Mouse (Mus musculus): Measurements from ENCODE around the gene Gm37240.

Gm37240 gene

GRCm38 (mm10) chr3:85140488-85140887 lies 746.8 kb downstream of the Gm37240 start:
- DNase-seq (ENCODE audit: inconsistent ontology term): no peak

DNA sequence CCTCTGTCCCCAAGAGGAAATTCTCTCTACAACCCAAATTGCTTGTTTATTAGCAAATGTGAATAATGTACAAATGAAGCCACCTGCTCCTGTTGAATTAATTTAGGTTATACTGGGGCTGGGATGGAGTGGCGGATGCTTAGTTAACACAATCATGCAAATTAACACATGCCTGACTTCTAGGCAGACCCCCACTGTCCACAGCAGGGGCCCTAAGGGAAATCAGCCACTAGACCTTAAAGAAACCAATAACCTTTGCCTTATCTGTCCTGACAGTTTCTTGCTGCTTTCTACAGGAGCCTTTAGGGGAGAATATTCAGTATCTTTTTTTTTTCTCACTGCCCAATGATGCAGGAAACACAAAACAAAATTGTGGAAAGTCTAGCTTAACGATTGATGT lies 748.9 kb downstream of the Gm37240 start:
- DNase-seq (ENCODE audit: inconsistent ontology term): no peak

- DNase-seq (ENCODE audit: inconsistent ontology term): no peak
These were observed 753.8 kb downstream of the Gm37240 start for GRCm38 (mm10) chr3:85133561-85133960.

DNA sequence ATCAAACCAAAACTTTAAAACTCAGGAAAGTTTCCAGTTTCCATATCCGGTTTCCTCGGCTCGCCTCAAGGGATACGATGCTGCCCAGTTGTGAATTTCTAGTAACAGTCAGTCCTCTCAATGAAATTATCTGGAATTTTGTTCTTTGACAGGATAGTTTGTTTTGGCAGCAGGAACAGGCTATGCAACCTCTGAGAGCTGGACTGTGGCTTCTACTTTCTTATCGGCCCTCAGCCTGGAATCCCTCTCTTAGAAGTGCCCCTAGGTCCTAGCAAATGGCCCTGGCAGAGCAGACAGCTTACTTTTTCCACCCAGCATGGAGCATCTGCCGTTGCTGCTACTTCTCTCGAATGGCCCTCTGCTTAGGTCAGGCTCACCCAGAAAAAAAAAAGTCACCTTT lies 755.4 kb downstream of the Gm37240 start:
- DNase-seq (ENCODE audit: inconsistent ontology term): no peak

DNA sequence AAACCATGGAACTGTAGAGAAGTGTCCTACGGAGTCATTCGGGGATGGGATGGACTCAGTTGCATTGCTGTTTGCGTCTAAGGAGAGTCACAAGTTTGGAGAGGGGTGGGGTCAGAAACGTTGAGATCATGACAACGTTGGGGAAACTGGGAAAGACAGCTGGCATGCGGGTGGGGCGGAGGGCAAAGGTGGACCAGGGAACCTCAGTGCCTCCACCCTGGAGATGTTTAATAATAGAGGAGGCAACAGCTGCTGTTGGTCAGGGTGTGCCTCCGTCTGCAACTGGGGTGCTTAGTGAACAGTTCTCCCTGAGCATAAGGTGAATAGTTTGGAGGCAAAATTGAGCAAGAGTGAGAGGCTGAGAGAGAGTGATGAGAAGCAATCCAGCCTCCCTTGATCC lies 758.8 kb downstream of the Gm37240 start:
- DNase-seq (ENCODE audit: inconsistent ontology term): no peak

DNA sequence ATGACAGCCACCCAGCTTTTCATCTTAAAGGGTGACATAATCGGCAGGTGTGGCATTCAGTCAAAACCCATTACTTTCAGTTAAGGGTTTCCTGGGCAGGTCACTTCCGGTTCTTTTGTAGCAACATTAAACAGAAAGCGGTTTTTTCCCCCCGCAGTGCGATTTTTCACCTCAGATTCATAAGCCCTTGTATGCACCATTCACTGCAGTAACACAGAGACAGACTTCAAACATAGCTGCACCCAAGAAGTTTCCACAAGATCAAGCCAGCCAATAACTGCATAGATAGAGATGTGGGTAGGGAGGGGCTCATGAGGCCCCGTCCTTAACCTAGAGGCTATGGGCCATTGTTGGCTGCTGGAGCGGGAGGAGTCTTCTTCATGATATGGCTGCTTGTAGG lies 760.3 kb downstream of the Gm37240 start:
- no peak for DNase-seq (ENCODE audit: inconsistent ontology term)

GRCm38 (mm10) chr3:85125471-85125870 lies 761.8 kb downstream of the Gm37240 start:
- DNase-seq (ENCODE audit: inconsistent ontology term): no peak

DNA sequence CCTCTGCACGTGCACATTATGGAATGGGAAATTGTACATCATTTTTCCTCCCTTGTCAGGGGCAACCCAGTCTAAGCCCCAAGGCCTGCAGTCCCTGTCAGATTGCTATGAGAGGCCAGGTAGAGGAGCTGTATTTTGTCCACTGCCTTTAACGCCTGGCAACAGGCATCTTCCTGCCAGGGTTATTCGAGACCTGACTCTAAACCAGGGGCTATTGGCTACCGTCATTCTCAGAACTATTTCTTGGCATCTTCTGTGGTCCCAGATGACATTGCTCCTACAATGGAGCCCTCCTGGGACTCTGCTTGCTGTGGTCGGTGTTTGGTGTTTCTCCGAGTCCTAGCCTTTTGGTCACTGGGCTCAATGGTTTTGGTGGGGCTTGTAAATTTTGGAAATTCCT lies 762.4 kb downstream of the Gm37240 start:
- DNase-seq (ENCODE audit: inconsistent ontology term): no peak

- no peak for DNase-seq (ENCODE audit: inconsistent ontology term)
These were observed 762.9 kb downstream of the Gm37240 start for GRCm38 (mm10) chr3:85124410-85124809.

GRCm38 (mm10) chr3:85117702-85118101 lies 769.6 kb downstream of the Gm37240 start:
- no peak for DNase-seq (ENCODE audit: inconsistent ontology term)

DNA sequence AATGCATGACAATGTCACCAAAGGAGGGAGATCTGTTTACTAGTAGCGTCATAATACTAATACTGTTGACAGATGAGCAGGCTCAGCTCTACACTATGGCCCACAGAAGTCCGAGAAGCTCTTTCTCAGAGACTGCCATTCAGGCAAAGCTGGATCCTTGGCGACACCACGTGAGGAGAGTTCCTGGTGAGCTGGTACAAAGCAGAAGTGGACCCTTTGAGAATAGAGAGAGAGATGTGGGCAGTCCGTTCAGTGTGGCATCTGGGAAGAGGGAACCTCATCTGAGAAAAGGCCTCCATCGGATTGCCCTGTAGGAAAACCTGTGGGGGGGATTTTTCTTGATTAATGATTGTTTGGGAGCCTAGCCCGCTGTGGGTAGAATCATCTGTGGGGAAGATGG lies 770.3 kb downstream of the Gm37240 start:
- DNase-seq (ENCODE audit: inconsistent ontology term): no peak

- peak; percentile 80 for DNase-seq (ENCODE audit: inconsistent ontology term)
These were observed 771.3 kb downstream of the Gm37240 start for GRCm38 (mm10) chr3:85115959-85116543.

- no peak for DNase-seq (ENCODE audit: inconsistent ontology term)
These were observed 773.8 kb downstream of the Gm37240 start for GRCm38 (mm10) chr3:85113565-85113964.

DNA sequence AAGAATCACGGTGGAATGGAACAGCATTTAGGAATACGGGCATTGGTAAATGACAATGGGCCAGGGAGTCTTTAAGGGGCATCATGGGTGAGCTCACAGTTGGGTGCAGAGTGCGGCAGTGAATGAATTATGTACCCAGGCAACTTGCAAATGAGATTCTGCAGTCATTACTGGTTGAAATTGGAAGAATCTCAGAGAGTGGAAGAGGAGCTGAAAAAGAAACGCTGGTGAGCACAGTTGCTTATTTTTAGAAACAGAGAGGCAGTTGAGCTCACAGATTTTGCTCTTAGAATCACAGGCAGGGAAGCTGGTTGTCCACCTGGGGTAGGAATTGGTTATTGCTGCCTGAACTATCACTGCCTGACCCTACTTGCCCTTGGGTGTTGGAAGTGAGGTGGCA lies 776.6 kb downstream of the Gm37240 start:
- DNase-seq (ENCODE audit: inconsistent ontology term): no peak

GRCm38 (mm10) chr3:85109221-85109620 lies 778.1 kb downstream of the Gm37240 start:
- DNase-seq (ENCODE audit: inconsistent ontology term): no peak

DNA sequence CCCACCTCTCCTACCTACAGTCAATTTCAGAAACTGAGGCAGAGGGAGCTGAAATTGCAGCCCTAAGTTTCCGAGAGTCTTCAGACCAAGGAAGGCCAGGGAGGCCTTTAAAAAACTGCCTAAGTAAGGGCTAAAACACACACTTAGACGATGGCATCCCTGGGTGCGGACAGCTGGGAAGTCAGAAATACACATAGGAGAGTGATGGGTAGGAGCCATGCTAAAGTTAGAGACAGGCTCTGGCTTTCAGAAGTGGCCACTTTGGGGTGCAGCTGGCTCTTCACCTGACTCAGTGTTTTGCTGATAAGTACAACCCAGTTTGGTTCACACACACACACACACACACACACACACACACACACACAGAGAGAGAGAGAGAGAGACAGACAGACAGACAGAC lies 778.9 kb downstream of the Gm37240 start:
- no peak for DNase-seq (ENCODE audit: inconsistent ontology term)

DNA sequence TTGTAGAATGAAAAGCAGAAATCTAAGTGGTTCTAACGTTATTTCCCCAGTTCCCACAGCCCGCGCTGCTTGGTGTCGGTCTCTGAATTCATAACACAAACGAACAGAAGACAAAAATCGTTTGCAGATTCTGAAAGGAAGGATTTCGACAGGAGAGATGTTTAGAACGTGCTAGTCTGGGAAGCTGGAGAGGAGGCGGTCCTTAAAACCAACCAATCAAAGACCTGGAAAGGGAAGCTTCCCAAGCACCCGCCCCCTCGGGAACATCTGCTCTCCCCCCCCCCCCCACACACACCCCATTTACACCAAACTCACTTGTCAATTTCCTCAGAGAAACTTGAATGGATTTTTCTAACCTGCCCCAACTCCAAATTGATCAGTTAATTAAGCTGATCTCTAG lies 780.4 kb downstream of the Gm37240 start:
- DNase-seq (ENCODE audit: inconsistent ontology term): no peak

DNA sequence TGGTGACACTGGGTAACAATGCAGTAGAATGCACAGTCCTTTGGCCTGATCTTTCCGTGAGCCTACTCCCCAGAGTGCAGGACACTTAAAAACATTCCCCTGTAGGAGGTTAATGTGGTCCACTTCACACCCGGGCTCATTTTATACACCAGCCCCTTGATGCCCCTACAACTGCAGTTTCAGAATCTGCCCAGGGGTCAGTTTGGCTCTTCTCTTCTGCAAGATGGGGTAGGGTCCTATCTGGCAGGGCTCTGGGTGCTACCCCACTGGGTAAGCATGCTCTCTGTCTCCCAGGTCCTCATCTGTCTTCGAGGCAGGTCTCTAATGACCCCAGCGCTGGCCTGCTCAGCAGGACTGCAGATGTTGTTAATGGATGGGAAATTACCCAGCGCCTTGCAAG lies 783.0 kb downstream of the Gm37240 start:
- DNase-seq (ENCODE audit: inconsistent ontology term): no peak

GRCm38 (mm10) chr3:85080882-85081558 lies 806.3 kb downstream of the Gm37240 start:
- peak; percentile 17 for DNase-seq (ENCODE audit: inconsistent ontology term)

DNA sequence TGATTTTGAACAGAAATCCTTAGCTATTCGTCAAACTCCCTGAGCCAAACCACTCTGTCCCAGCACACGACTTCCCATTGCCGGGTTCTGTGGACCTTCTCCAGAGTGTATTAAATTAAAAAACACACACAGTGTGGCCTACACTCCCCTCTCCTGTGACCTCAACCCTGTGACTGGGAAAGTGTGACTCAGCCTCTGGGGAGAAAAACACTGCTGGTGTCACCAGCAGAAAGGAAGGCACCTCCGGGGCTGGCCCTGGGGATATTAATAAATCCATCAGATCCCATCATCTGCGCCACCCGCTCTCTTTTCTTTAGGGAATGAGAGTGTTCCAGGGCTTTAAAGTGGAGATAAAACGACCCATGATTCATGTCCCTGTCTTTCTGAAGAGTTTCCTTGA lies 823.2 kb downstream of the Gm37240 start:
- DNase-seq (ENCODE audit: inconsistent ontology term): no peak

DNA sequence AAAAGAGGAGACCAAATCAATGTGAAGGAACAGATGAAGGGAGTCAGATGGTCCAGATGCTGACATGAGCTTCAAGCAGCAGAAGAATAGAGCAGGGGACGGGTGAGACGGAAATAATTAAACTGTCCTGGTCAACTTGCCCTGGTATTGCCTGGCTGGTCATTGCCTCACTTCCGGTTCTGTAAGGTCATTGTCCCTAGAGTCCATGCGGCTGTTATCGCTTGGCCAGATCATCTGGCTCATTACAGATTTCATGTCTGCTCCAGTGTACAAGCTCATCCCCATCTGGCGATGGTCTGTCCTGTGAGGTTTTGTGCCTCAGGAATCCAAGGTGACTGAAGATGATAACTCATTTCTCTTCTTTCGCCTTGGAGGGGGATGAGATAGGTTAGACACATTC lies 827.2 kb downstream of the Gm37240 start:
- no peak for DNase-seq (ENCODE audit: inconsistent ontology term)

- no peak for DNase-seq (ENCODE audit: inconsistent ontology term)
These were observed 830.1 kb downstream of the Gm37240 start for GRCm38 (mm10) chr3:85057245-85057644.

- DNase-seq (ENCODE audit: inconsistent ontology term): peak; percentile 43
These were observed 833.8 kb downstream of the Gm37240 start for GRCm38 (mm10) chr3:85053526-85053925.

GRCm38 (mm10) chr3:85052196-85052595 lies 835.1 kb downstream of the Gm37240 start:
- no peak for DNase-seq (ENCODE audit: inconsistent ontology term)

All from Muller cell, postnatal 12 days (primary cell).